Mouse (Mus musculus) liver, embryonic 11.5 days (tissue): ENCODE data around the gene Rps17. TPM values are rescaled to one million over a fixed set of nuclear protein-coding genes. Genes with fewer than 3 reads are reported as not detected.
A peak's percentile ranks its signal among the peaks of the same experiment; 100 is the strongest.

Source experiments
- ATAC-seq: fragments of 200-750 bp; cut with Nextera tagmentation; replicated peaks from 2 replicates; pipeline ENCODE4 v1.8.0; 2017; ENCODE audit warnings: moderate number of reproducible peaks, mild to moderate bottlenecking, moderate TSS enrichment, moderate library complexity; ENCODE audit not compliant: low FRiP score
- DNase-seq: peaks from one replicate; pipeline ENCODE4 v3.0.0-alpha.2; 2017; ENCODE audit warnings: low spot score
- H3K27ac ChIP-seq: fragments of 300-500 bp; sonication (generic); 2 replicates; pipeline ENCODE4 v1.5.1; 2014; ENCODE audit warnings: mild to moderate bottlenecking, low read depth, low read length, control low read depth
- H3K27me3 ChIP-seq: fragments of 300-500 bp; sonication (generic); replicated peaks from 2 replicates; pipeline ENCODE4 v1.6.1; 2014; ENCODE audit warnings: low read length, mixed read lengths; ENCODE audit not compliant: control insufficient read depth, insufficient read depth
- H3K36me3 ChIP-seq: fragments of 300-500 bp; sonication (generic); 2 replicates; pipeline ENCODE4 v1.6.1; 2014; ENCODE audit warnings: mild to moderate bottlenecking, low read length, moderate library complexity, mixed read lengths; ENCODE audit not compliant: control insufficient read depth, insufficient read depth
- H3K4me1 ChIP-seq: fragments of 300-500 bp; sonication (generic); replicated peaks from 2 replicates; pipeline ENCODE4 v1.6.1; 2014; ENCODE audit warnings: low read length, mixed read lengths; ENCODE audit not compliant: control insufficient read depth, insufficient read depth
- H3K4me2 ChIP-seq: fragments of 300-500 bp; sonication (generic); 2 replicates; pipeline ENCODE4 v1.6.1; 2014; ENCODE audit warnings: mild to moderate bottlenecking, control low read depth, moderate library complexity
- H3K4me3 ChIP-seq: fragments of 300-500 bp; sonication (generic); 2 replicates; pipeline ENCODE4 v1.5.1; 2014; ENCODE audit warnings: low read depth, low read length, control low read depth
- H3K9ac ChIP-seq: fragments of 300-500 bp; sonication (generic); 2 replicates; pipeline ENCODE4 v1.6.1; 2014; ENCODE audit warnings: low read depth, low read length, control low read depth
- H3K9me3 ChIP-seq: fragments of 300-500 bp; sonication (generic); 2 replicates; pipeline ENCODE4 v1.6.1; 2016; ENCODE audit warnings: low read length, inconsistent platforms, mixed read lengths; ENCODE audit not compliant: control insufficient read depth
- WGBS: fragments of 180-500 bp; shearing (Covaris S2); extraction: QIAGEN DNeasy Blood & Tissue Kit; methylation state at CpG from one replicate; pipeline ENCODE4 v1.1.7; 2014; 5-methylcytosine and 5-hydroxymethylcytosine counted together
- polyA plus RNA-seq: library from polyadenylated mRNA; unstranded; fragments of >200 nt; fragmentation: Nextera tagmentation; extraction: Ambion mirVana; gene quantifications from 2 replicates; pipeline ENCODE4 v1.2.1, GENCODE M21; 2014

The Rps17 gene
- polyA plus RNA-seq, 1 experiment from 2014 or later = 1,655 TPM

- peak; percentile 63 for DNase-seq
- no peak overlapping the region for H3K27ac ChIP-seq
- ATAC-seq = no peak
Observed at GRCm38 (mm10) chr7:81339783-81340182, 5.3 kb downstream of the Rps17 start.

GRCm38 (mm10) chr7:81338522-81338873 lies 6.6 kb downstream of the Rps17 start:
- H3K9ac ChIP-seq = no peak overlapping the region
- no peak overlapping the region for H3K27ac ChIP-seq
- H3K9me3 ChIP-seq = no peaks in the 10 kb centered on the region
- no peaks in the 10 kb centered on the region for H3K27me3 ChIP-seq
- DNase-seq (no peak), ATAC-seq (no peak)
- H3K36me3 ChIP-seq = peaks cover 38% of the 10 kb centered on the region
- 86% methylated on average over 3 of the region's 3 CpGs for WGBS
- peaks cover 11% of the 10 kb centered on the region for H3K4me1 ChIP-seq
- no peak overlapping the region for H3K4me3 ChIP-seq
- H3K4me2 ChIP-seq = no peak overlapping the region

More at GRCm38 (mm10) chr7:81339783-81340182, 5.3 kb downstream of the Rps17 start:
- Histone ChIP-seq H3K4me3 (no peak overlapping the region), H3K9me3 (no peaks in the 10 kb centered on the region), H3K4me2 (no peak overlapping the region), H3K36me3 (peaks cover 41% of the 10 kb centered on the region), H3K4me1 (peaks cover 14% of the 10 kb centered on the region), H3K27me3 (no peaks in the 10 kb centered on the region), H3K9ac (no peak overlapping the region)
- 64% methylated on average over 4 of the region's 4 CpGs for WGBS

GRCm38 (mm10) chr7:81337785-81338521 lies 7.1 kb downstream of the Rps17 start:
- no peak overlapping the region for H3K4me3 ChIP-seq
- peaks cover 5% of the 10 kb centered on the region for H3K4me1 ChIP-seq
- no peaks in the 10 kb centered on the region for H3K9me3 ChIP-seq
- DNase-seq = no peak
- no peak overlapping the region for H3K27ac ChIP-seq
- no peaks in the 10 kb centered on the region for H3K27me3 ChIP-seq
- no peak for ATAC-seq
- peaks cover 35% of the 10 kb centered on the region for H3K36me3 ChIP-seq
- H3K9ac ChIP-seq = no peak overlapping the region
- WGBS = 95% methylated on average over 21 of the region's 21 CpGs
- H3K4me2 ChIP-seq = no peak overlapping the region

- H3K27me3 ChIP-seq = no peaks in the 10 kb centered on the region
- DNase-seq = no peak
- H3K4me3 ChIP-seq = no peak overlapping the region
- H3K4me2 ChIP-seq = no peak overlapping the region
- no peaks in the 10 kb centered on the region for H3K9me3 ChIP-seq
- WGBS = 48% methylated on average over 8 of the region's 8 CpGs
- ATAC-seq = no peak
- H3K27ac ChIP-seq = no peak overlapping the region
- peaks cover 24% of the 10 kb centered on the region; the same call in 1 of the 2 replicates for H3K36me3 ChIP-seq
- no peak overlapping the region for H3K9ac ChIP-seq
- no peaks in the 10 kb centered on the region for H3K4me1 ChIP-seq
Observed at GRCm38 (mm10) chr7:81336432-81336786, 8.6 kb downstream of the Rps17 start.

- Histone ChIP-seq H3K4me3 (no peak overlapping the region), H3K9ac (no peak overlapping the region), H3K36me3 (peaks cover 19% of the 10 kb centered on the region; the same call in 1 of the 2 replicates), H3K9me3 (no peaks in the 10 kb centered on the region), H3K27me3 (no peaks in the 10 kb centered on the region), H3K4me2 (no peak overlapping the region), H3K27ac (no peak overlapping the region), H3K4me1 (peaks cover 1% of the 10 kb centered on the region; the same call in 1 of the 2 replicates)
- WGBS = 81% methylated on average over 18 of the region's 18 CpGs
- ATAC-seq (no peak), DNase-seq (no peak)
Observed at GRCm38 (mm10) chr7:81335705-81336431, 9.2 kb downstream of the Rps17 start.

GRCm38 (mm10) chr7:81331851-81332250 lies 13.2 kb downstream of the Rps17 start:
- Histone ChIP-seq H3K27ac (no peak overlapping the region), H3K27me3 (no peaks in the 10 kb centered on the region), H3K9ac (no peak overlapping the region), H3K4me1 (peaks cover 7% of the 10 kb centered on the region), H3K4me2 (no peak overlapping the region), H3K4me3 (no peak overlapping the region), H3K9me3 (no peaks in the 10 kb centered on the region), H3K36me3 (peaks cover 3% of the 10 kb centered on the region; the same call in 1 of the 2 replicates)
- no peak for DNase-seq
- no peak for ATAC-seq
- 68% methylated on average over 7 of the region's 7 CpGs for WGBS

GRCm38 (mm10) chr7:81330767-81331166 lies 14.3 kb downstream of the Rps17 start:
- no peak; the same call in 1 of the 2 replicates for ATAC-seq
- H3K9me3 ChIP-seq = no peaks in the 10 kb centered on the region
- no peak overlapping the region for H3K4me2 ChIP-seq
- no peak for DNase-seq
- no peak overlapping the region for H3K9ac ChIP-seq
- H3K27me3 ChIP-seq = no peaks in the 10 kb centered on the region
- 28% methylated on average over 3 of the region's 3 CpGs for WGBS
- H3K4me1 ChIP-seq = peaks cover 7% of the 10 kb centered on the region
- no peak overlapping the region for H3K4me3 ChIP-seq
- no peak overlapping the region; the same call in 1 of the 2 replicates for H3K27ac ChIP-seq
- H3K36me3 ChIP-seq = peaks cover 3% of the 10 kb centered on the region; the same call in 1 of the 2 replicates

- Histone ChIP-seq H3K9me3 (no peaks in the 10 kb centered on the region), H3K36me3 (no peaks in the 10 kb centered on the region; the same call in 1 of the 2 replicates), H3K27ac (no peak overlapping the region), H3K4me1 (peaks cover 7% of the 10 kb centered on the region), H3K27me3 (no peaks in the 10 kb centered on the region), H3K4me2 (no peak overlapping the region), H3K4me3 (no peak overlapping the region), H3K9ac (no peak overlapping the region)
- 61% methylated on average over 10 of the region's 10 CpGs for WGBS
- ATAC-seq (no peak), DNase-seq (no peak)
Observed at GRCm38 (mm10) chr7:81327661-81328060, 17.4 kb downstream of the Rps17 start.
